Mouse (Mus musculus): ENCODE results near the gene Rgs3. TPM values are rescaled to one million over a fixed set of nuclear protein-coding genes. Genes with fewer than 3 reads are reported as not detected.
A peak's percentile ranks its signal among the peaks of the same experiment; 100 is the strongest.

The Rgs3 gene
- total RNA-seq, 2 experiments from 2014 or later = 25.8 to 27.3 TPM

- intact Hi-C loops (cut with DNase I) = no loop called here
- Histone ChIP-seq H3K27ac (peak overlapping the region; percentile 44; the same call in 1 of the 2 replicates), H3K4me3 (no peak overlapping the region)
- DNase-seq (ENCODE audit: extremely low spot score in 1 of 2, low spot score in 2 of 2) = no peak
- no peak for TF ChIP-seq CTCF (IDR thresholded peaks at IDR 0.05)
Observed at GRCm38 (mm10) chr4:62623251-62624015, 63.8 kb downstream of the Rgs3 start.

DNA sequence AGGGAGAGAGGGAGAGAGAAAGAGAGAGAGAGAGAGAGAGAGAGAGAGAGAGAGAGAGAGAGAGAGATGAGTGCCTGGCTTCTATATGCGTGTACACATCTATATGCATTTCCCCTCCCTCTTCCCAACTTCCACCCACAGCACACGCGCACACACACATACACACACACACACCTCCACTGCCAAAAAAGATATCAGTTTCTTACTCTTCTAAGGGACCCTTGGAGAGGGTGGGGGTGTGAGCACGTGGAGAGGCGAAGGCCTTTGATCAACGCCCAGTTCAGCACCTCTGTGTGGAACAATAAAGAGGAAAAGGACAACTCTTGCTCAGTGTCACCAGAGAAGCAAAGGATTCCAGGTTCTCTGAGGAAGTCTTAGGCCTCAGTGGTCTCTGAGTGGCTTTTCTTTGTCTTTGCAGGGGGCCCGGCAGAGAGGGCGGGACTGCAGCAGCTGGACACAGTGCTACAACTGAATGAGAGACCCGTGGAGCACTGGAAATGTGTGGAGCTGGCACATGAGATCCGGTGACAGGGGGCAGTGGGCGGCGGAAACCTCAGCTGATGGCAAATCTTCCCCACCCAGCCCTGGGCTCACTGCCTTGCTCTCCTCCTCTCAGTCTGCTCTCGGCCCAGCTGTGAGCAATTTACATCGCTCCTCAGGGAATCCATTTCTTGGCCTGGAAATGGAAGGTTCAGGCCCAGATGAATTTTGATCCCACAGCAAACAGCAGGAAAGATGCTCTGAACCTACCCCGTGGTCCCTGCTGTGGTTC lies 65.2 kb downstream of the Rgs3 start:
- DNase-seq (ENCODE audit: extremely low spot score in 1 of 2, low spot score in 2 of 2) = no peak
- TF ChIP-seq CTCF (IDR thresholded peaks at IDR 0.05) = no peak
- no peak overlapping the region for H3K4me3 ChIP-seq
- no peak overlapping the region; the same call in 1 of the 2 replicates for H3K27ac ChIP-seq
- intact Hi-C loops (cut with DNase I) = no loop called here

DNA sequence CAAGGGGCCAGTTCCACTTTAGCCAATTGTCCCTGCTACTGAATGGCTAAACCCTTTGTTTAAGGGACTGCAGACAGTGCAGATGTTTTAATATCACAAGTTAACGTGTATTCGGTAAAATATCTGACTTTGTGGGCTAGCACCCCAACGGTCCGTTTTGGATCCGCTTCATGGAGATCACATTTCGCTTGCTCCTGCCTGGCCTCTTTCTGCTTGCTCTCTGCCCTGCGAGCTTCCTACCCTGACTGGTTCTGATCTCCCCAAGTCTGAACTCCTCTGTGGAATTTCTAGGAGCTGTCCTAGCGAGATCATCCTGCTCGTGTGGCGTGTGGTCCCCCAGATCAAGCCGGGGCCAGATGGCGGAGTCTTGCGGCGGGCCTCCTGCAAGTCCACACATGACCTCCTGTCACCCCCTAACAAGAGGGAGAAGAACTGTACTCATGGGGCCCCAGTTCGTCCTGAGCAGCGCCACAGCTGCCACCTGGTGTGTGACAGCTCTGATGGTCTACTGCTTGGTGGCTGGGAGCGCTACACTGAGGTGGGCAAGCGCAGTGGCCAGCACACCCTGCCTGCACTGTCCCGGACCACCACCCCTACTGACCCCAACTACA lies 65.9 kb downstream of the Rgs3 start:
- Histone ChIP-seq H3K27ac (no peak overlapping the region; the same call in 1 of the 2 replicates), H3K4me3 (no peak overlapping the region)
- intact Hi-C loops (cut with DNase I) = no loop called here
- no peak for TF ChIP-seq CTCF (IDR thresholded peaks at IDR 0.05)
- no peak for DNase-seq (ENCODE audit: extremely low spot score in 1 of 2, low spot score in 2 of 2)

DNA sequence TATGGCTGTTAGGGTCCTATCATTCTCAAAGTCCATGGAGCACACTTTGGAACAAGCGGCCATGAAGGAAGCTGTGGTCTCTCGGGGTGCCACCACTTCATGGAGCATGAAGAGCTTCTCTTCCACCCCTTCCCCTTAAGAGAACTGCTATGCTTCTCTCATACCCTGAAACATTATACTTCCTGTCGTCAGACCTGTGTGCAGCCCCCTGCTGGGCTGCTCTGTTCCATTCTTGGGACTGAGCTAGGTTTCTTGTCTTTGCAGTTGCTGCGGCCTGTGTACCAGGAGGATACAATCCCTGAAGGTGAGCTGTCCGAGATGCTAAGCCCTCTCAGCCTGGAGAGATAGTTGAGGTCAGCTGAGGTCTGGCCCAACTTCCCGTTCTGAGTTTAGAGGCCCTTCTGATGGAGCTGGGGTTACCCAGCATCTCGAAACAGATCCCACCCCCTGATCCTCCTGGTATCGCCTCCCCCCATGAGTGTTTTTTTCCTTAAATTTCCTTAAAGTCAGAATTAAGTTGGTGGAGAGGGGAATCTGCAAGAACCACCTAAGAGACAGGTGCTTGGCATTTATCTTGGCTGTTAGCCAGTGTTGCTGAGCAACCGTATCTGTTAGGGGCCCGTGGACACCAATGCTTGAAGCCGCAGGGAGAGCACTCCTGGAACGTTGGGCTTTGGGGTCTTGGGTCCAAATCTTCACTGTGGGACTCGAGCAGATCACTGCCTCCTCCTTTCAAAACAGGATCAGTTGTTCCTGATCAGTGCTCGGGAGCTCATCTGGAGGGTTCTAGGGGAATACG lies 66.8 kb downstream of the Rgs3 start:
- no peak for TF ChIP-seq CTCF (IDR thresholded peaks at IDR 0.05)
- H3K27ac ChIP-seq = no peak overlapping the region
- intact Hi-C loops (cut with DNase I) = no loop called here
- no peak for DNase-seq (ENCODE audit: extremely low spot score in 1 of 2, low spot score in 2 of 2)
- no peak overlapping the region for H3K4me3 ChIP-seq

- intact Hi-C loops (cut with DNase I) = no loop called here
- DNase-seq (ENCODE audit: extremely low spot score in 1 of 2, low spot score in 2 of 2) = no peak
- H3K4me3 ChIP-seq = no peak overlapping the region
- no peak for TF ChIP-seq CTCF (IDR thresholded peaks at IDR 0.05)
- no peak overlapping the region for H3K27ac ChIP-seq
Observed at GRCm38 (mm10) chr4:62627331-62627730, 67.7 kb downstream of the Rgs3 start.

- H3K27ac ChIP-seq = no peak overlapping the region
- intact Hi-C loops (cut with DNase I) = no loop called here
Observed at GRCm38 (mm10) chr4:62628547-62628946, 68.9 kb downstream of the Rgs3 start.

GRCm38 (mm10) chr4:62629461-62629860 lies 69.8 kb downstream of the Rgs3 start:
- no peak overlapping the region for H3K27ac ChIP-seq
- intact Hi-C loops (cut with DNase I) = no loop called here
- TF ChIP-seq CTCF (IDR thresholded peaks at IDR 0.05) = no peak

More at GRCm38 (mm10) chr4:62628547-62628946, 68.9 kb downstream of the Rgs3 start:
- no peak overlapping the region for H3K4me3 ChIP-seq
- no peak for TF ChIP-seq CTCF (IDR thresholded peaks at IDR 0.05)
- no peak for DNase-seq (ENCODE audit: extremely low spot score in 1 of 2, low spot score in 2 of 2)

DNA sequence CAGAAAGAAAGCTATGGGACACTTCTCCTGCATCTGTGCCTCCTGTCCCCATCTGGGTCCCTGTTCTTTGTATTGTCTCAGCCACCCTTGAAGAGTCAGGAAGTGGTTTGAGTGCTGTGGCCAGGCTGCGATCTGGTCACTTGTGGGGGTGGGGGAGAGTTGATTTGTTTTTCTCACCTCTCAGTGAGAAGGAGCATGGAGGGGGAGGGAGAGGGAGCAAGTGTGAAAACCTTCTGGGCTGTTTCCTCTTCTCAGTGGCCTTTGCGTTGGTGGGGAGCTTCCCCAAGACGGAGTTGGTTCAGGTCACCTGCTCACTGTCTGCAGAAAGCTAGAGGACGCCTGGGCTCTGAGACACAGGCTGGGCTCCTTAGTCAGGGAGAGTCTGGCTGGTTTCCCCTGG lies 70.3 kb downstream of the Rgs3 start:
- no peak for DNase-seq (ENCODE audit: extremely low spot score in 1 of 2, low spot score in 2 of 2)
- TF ChIP-seq CTCF (IDR thresholded peaks at IDR 0.05) = no peak
- no peak overlapping the region for H3K4me3 ChIP-seq
- H3K27ac ChIP-seq = no peak overlapping the region
- intact Hi-C loops (cut with DNase I) = no loop called here

More at GRCm38 (mm10) chr4:62629461-62629860, 69.8 kb downstream of the Rgs3 start:
- DNase-seq (ENCODE audit: extremely low spot score in 1 of 2, low spot score in 2 of 2) = no peak
- H3K4me3 ChIP-seq = no peak overlapping the region

GRCm38 (mm10) chr4:62633243-62633642 lies 73.6 kb downstream of the Rgs3 start:
- intact Hi-C loops (cut with DNase I) = no loop called here
- H3K4me3 ChIP-seq = no peak overlapping the region
- no peak for TF ChIP-seq CTCF (IDR thresholded peaks at IDR 0.05)
- DNase-seq (ENCODE audit: extremely low spot score in 1 of 2, low spot score in 2 of 2) = no peak
- H3K27ac ChIP-seq = no peak overlapping the region

DNA sequence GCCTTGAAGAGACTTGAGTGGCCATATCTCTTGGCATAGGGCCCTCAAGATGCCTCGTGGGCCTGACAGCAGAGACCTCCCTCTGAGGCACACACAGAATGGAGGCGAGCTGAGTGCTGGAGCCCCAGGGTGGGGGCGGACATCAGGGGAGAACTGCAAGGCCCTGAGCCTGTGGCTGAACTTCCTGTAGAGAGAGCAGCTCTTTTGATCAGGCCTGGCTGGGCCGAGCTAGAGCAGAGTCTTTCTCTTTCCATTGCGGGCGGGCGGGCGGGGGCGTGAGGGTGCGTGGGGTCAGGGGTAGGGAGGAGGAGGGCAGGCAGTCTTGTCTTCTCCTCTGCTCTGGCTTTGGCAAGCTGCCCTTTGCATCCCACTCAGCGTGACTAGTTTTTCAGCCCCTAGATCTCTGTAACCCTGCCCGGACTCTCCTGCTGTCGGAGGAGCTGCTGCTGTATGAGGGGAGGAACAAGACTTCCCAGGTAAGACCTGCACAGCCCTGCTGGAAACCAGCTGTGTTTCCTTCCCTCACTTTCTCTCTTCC lies 74.5 kb downstream of the Rgs3 start:
- intact Hi-C loops (cut with DNase I) = no loop called here
- TF ChIP-seq CTCF (IDR thresholded peaks at IDR 0.05) = no peak
- no peak overlapping the region for H3K4me3 ChIP-seq
- H3K27ac ChIP-seq = no peak overlapping the region
- DNase-seq (ENCODE audit: extremely low spot score in 1 of 2, low spot score in 2 of 2) = no peak

DNA sequence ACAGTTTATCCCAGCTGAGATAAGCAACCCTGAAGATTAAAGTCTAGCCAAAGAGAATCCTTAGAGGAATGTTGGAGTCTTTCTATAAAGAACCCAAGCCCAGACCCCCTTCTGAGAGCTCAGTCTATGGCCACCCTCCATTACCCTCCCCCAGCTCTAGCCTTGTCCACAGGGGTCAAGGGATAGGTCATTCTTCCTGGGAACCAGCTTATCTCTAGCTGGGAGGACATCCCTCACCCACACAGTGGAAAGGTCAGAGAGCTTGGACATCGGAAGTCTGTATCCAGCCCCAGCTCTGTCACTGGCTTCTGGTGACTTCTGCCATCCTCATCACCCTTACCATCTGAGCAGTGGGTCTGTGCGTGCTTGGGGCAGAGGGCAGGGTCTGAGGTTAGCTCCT lies 75.2 kb downstream of the Rgs3 start:
- no peak for DNase-seq (ENCODE audit: extremely low spot score in 1 of 2, low spot score in 2 of 2)
- Histone ChIP-seq H3K4me3 (no peak overlapping the region), H3K27ac (no peak overlapping the region)
- intact Hi-C loops (cut with DNase I) = no loop called here
- no peak for TF ChIP-seq CTCF (IDR thresholded peaks at IDR 0.05)

All from left cerebral cortex, adult 2 months (tissue).